Mouse (Mus musculus): ENCODE data around the gene Birc5.
"Not testable (repeated sequence)": the region's sequence is repeated elsewhere in the genome, so short reads cannot be mapped to it uniquely, and the experiment has no call there.

Gene Birc5

GRCm38 (mm10) chr11:117848985-117849671 lies at the start of gene Birc5:
Birc5 (plus strand) TSS chr11:117849251.
- peak; percentile 95 to 99 for DNase-seq

DNA sequence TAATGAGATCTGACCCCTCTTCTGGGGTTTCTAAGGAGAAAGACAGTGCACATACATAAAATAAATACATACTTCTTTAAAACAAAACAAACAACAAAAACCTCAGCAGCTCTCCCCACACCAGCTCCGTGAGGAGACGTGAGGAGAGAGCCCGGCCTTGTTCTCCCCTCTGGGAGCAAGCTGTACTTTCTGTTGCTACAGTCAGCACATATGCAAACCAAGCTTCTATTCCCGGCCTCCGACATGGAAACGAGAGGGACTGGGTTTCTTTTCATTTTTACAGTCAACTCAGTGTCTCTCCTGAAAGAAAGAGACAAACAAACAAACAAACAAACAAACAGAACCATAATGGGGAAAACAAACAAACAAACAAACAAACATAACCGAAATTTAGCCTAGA lies 49.0 kb upstream of the Birc5 start:
- DNase-seq, result no peak

DNA sequence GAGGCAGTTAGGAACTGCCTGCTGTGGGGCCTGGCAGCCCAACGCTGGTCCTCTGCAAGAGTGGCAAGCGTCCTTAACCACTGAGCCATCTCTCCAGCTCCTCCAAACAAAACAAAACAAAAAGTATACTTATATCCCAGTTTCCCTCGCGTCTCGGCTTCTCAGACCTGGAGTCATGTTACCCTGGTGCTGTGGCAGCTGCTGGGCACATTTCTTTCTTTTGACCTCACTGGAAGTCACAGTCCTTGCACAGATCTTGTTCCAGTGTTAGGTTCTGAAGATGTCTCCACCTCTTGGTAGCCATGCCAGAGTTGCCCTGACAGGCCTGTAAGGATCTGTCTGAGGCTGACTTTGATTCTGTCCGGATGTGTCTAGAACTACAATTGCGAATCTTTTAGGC lies 47.4 kb upstream of the Birc5 start:
- DNase-seq, result no peak

GRCm38 (mm10) chr11:117803166-117803688 lies 45.8 kb upstream of the Birc5 start:
- no peak for DNase-seq

DNA sequence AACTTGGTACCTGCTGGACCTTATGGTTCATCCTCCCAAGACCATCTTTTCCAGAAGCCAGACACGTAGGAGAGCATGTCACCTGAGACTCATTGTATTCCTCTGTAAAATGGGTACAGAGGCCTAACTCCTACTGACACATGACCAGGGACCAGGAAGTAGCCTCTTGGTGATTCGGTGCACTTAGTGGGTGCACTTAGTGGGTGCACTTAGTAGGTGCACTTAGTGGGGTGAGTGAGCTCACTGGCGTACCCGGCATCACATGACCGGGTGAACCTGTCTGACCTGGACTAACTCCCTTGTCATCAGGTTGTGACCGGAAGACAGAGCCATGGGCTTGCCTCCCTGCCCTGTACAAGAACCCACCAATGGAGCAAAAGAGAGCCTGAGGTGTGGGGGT lies 42.3 kb upstream of the Birc5 start:
- no peak for DNase-seq

GRCm38 (mm10) chr11:117809407-117810311 lies 39.4 kb upstream of the Birc5 start, which contains the start of the genes Gm20708 and Syngr2:
Gm20708 (plus strand) TSS chr11:117809668.
Syngr2 (plus strand) TSS chr11:117809668.
- peak; percentile 66 to 82 for DNase-seq

DNA sequence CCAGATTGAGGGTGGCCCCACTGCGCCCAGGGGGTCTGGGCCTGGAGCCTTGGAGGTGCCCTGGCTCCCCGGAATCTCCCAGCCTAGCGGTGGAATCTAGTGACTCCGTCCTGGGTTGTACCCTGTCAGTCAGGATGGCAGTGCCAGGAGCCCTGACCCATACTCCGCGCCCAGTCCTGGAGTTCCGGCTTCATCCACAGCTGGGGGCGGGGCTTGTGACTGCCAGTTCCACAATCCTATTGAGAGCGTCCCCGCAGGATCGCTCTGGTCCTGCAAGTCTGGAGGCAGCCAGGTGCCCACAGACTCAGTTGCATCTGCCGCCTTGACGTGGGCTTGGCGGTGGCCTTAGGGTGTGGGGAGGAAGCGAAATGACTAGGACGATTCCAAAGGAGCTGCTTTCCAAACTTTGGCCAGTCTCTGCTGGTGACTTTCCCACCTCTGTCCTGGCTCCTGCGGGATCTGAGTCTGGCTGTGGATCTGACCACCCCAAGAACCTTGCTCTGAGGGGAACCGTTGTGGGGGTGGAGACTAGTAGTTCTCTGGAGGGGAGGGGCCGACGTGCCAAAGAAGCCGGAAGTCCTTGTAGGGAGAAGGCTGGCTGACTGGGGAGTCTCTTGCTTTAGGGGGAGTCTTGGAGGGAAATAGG lies 38.5 kb upstream of the Birc5 start:
- DNase-seq, result peak; percentile 66 to 76

GRCm38 (mm10) chr11:117813867-117814266 lies 35.2 kb upstream of the Birc5 start:
- no peak for DNase-seq

DNA sequence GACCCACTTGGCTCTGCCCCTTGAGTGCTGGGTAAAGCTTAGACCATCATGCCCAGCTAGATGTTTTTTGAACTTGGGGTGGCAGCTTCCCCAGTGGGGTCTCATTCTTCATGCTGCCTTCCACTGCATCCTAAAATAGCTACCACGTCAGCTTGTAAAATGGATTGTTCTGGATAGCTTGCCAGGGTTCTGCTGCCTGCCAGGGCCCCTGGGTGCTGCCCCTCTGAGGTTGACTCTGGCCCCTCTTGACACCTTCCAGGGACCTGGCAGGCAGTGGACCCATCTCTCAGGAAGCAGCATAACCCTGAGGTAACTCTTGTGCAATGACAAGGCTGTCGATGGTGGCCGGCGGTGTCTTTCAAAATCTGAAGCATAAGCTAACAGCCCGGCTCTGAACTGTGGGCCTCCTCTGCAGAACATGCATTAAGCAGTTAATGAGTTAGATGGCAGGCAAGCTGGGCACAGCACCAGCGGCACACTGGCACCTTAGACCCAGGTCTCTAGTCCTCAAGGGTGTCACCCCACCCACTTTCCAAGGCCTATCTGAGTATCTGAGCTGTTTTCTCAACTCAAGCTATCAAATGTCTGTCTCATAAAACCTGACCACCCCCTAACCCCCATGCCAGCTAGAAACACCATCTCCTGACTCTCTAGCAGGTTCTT lies 34.2 kb upstream of the Birc5 start:
- no peak for DNase-seq

- not testable (repeated sequence) for DNase-seq
These were observed 33.2 kb upstream of the Birc5 start for GRCm38 (mm10) chr11:117815850-117816249.

DNA sequence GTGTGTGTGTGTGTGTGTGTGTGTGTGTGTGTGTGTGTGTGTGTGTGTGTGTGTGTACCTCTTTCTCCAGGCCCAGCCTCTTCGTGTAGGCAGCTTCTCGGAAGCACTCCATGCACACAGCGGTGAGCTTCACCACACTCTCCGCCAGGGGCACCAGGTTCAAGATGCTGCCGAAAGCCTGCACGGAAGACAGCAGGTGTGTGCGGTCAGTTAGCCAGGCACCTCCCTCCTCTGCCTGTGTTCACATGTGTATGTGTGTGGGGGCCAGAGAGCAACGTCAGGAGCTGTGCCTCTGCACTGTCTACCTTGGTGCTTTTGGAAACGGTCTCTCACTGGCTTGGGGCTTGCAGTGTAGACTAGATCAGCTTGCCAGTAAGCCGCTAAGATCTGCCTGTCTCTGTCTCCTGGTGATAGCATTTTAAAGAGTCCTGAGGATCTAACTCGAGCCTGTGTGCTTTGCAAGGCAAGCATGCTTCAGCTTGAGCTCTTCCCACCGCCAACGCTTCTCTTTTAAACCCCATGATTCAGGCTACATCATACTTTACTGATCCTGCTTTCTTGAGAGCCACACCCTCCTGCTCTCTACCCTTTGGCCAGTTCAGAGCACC lies 32.6 kb upstream of the Birc5 start:
- no peak for DNase-seq

DNA sequence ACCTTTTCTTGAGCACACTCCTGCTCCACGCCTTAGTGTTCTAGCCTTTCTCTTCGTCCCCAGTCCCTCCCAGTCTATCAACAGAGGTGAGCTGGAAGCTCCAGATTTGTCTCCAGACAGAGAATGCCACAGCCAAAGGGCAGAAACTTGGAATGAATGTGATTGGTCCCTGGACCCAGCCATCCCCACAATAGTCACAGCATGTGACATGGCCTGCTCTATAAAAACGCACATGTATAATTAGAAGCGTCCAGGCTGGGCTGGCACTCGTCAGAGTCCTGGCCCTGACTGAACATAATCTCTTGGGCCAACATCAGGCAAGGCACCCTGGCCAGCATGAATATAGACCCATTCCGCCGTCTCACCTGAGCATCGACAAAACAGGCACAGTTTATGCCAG lies 30.0 kb upstream of the Birc5 start:
- DNase-seq, result no peak

DNA sequence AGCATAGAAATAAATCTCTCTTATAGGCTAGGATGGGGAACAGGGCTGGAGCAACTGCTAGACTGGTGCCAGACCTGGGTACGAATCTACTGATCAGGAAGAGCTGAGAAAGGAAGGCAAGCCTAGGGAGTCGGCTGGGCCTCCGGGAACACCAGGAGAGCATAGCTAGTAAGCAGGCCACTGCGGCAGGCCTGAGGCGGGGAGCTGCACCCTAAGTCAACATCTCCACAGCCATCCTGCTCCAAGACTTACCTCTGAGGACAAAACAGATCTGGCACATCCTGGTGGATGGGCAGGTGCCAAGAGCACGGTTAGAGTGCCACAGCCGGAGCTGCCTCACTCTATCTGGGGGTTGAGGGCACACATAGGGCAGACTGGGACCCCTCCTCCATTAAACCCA lies 28.9 kb upstream of the Birc5 start:
- DNase-seq, result no peak

- no peak for DNase-seq
These were observed 27.2 kb upstream of the Birc5 start for GRCm38 (mm10) chr11:117821868-117822267.

- no peak for DNase-seq
These were observed 26.3 kb upstream of the Birc5 start for GRCm38 (mm10) chr11:117822728-117823241.

- DNase-seq, result no peak
These were observed 25.6 kb upstream of the Birc5 start for GRCm38 (mm10) chr11:117823411-117823810.

DNA sequence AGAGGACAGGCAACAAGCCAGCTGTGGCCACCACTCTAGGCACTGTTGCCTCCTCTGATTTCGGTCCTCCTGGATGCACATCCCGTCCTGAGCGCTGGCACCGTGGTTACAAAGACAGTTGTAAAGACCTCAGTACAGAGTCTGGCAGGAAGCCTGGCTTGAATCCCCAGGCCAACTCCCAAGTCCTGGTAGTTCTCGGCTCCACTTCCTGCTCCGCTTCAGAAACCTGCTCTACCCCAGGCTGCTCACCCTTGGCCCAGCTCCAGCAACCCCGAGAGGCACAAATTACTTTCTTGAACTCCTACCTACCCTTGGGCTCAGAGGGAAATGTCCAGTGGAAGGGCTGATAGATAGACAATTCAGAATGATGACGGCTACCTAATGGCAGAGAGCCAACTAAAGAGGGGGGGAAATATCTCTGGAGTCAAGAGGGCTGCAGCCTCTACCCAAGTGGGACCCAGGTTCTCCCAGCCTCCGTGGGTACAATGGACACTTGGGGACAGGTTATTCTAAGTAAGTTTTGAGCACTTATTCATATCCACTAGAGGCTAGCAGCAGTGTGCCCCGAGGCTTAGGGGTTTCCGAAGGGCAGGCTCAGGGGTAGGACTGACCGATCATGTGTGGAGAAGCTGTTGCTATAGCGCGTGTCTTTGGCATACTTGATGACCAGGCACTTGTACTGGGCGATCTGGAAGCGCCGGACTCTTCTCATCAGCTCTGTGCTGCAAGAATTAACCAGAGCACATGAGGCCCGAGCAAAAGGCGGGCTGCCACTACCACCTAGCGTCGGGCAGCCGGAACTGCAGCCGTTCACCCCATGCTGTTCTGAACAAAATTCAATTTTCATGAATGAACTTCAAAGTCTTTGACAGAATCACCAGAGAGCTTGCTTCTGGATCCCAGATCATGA lies 24.7 kb upstream of the Birc5 start:
- peak; percentile 63 to 78 for DNase-seq

GRCm38 (mm10) chr11:117825333-117826101 lies 23.5 kb upstream of the Birc5 start, which contains the start of the genes Afmid and Tk1:
Afmid (plus strand) TSS chr11:117825924.
Tk1 (minus strand) TSS chr11:117826092.
- DNase-seq, result peak; percentile 38 to 47

GRCm38 (mm10) chr11:117826164-117826563 lies 22.9 kb upstream of the Birc5 start:
- DNase-seq, result no peak

- no peak for DNase-seq
These were observed 22.1 kb upstream of the Birc5 start for GRCm38 (mm10) chr11:117826916-117827315.

Measured in spleen, adult 18-20 months (tissue).